24 mouse cellular contexts compared by ENCODE assay signal in genomic region chr12:109836521-109836920, GRCm38 (mm10).
A peak's percentile ranks its signal among the peaks of the same experiment; 100 is the strongest.
DNase-seq lines count a peak whose midpoint lies in the region; ATAC-seq and TF ChIP-seq lines count a peak whose summit lies in the region.
"Had no signal": no experiment of that assay in that cellular context is flagged by ENCODE, and none has a peak within 500 bp of the region (broad histone marks: within the 10 kb centered on the region; RNA-seq: fewer than 3 reads in every experiment).

No protein-coding gene starts in this region.

- no peak for TF ChIP-seq POLR2A in lung, adult 2 months (IDR thresholded peaks at IDR 0.05; ENCODE audit: borderline replicate concordance, extremely low read depth, low read depth, low read length)

- DNase-seq in heart, embryonic 10.5 days (ENCODE audit: low spot score) = no peak
- no peak for DNase-seq in heart, postnatal 25 days (ENCODE audit: low spot score)
- DNase-seq in lung, embryonic 14.5 days = peak; percentile 71
- DNase-seq in lung, adult 2 months = no peak
- DNase-seq in lung, postnatal 14 days = peak; percentile 30
- no peak for DNase-seq in layer of hippocampus, adult 11-12 months (ENCODE audit: low spot score)
- no peak for DNase-seq in layer of hippocampus, postnatal 25 days (ENCODE audit: extremely low spot score in 1 of 2, low spot score in 1 of 2)
- DNase-seq in midbrain, postnatal 0 days (ENCODE audit: low spot score) = no peak
- DNase-seq: adrenal gland, postnatal 36 days; cerebellum, adult 11-12 months; cerebellum, postnatal 36 days; gastrocnemius, postnatal 10 days; kidney, adult 18-20 months; right cerebral cortex, adult 18-20 months; thymus, adult 18-20 months; thymus, postnatal 4 days had no signal

- no peaks in the 10 kb centered on the region for H3K27me3 ChIP-seq in heart, embryonic 10.5 days (ENCODE audit: insufficient read depth, poor library complexity, severe bottlenecking)
- no peaks in the 10 kb centered on the region for H3K27me3 ChIP-seq in lung, embryonic 14.5 days (ENCODE audit: insufficient read depth, low read length)
- H3K27me3 ChIP-seq in midbrain, postnatal 0 days (ENCODE audit: insufficient read depth, low read length) = no peaks in the 10 kb centered on the region
- H3K27me3 ChIP-seq: CH12.LX; forebrain, embryonic 12.5 days; neural tube, embryonic 13.5 days had no signal

- peaks cover 43% of the 10 kb centered on the region for H3K4me1 ChIP-seq in heart, embryonic 10.5 days
- peaks cover 36% of the 10 kb centered on the region for H3K4me1 ChIP-seq in lung, embryonic 14.5 days (ENCODE audit: insufficient read depth)
- no peaks in the 10 kb centered on the region for H3K4me1 ChIP-seq in lung, adult 2 months (ENCODE audit: control insufficient read depth, insufficient read depth, low read length)
- no peaks in the 10 kb centered on the region for H3K4me1 ChIP-seq in midbrain, postnatal 0 days (ENCODE audit: insufficient read depth, low read length)

- no peak overlapping the region for H3K4me2 ChIP-seq in lung, embryonic 14.5 days
- H3K4me2 ChIP-seq in midbrain, postnatal 0 days (ENCODE audit: low read depth, low read length, poor library complexity, severe bottlenecking) = no peak overlapping the region
- H3K4me2 ChIP-seq: forebrain, embryonic 12.5 days; midbrain, embryonic 12.5 days; neural tube, embryonic 13.5 days had no signal

- H3K9me3 ChIP-seq in heart, embryonic 10.5 days = no peaks in the 10 kb centered on the region
- no peaks in the 10 kb centered on the region for H3K9me3 ChIP-seq in lung, embryonic 14.5 days (ENCODE audit: low read depth, low read length)
- H3K9me3 ChIP-seq in midbrain, postnatal 0 days (ENCODE audit: low read length) = no peaks in the 10 kb centered on the region
- H3K9me3 ChIP-seq: forebrain, embryonic 12.5 days; midbrain, embryonic 12.5 days; neural tube, embryonic 13.5 days had no signal

- peak overlapping the region; percentile 63 for H3K27ac ChIP-seq in heart, embryonic 10.5 days
- H3K27ac ChIP-seq in lung, embryonic 14.5 days (ENCODE audit: low read depth) = peak overlapping the region; percentile 19
- no peak overlapping the region for H3K27ac ChIP-seq in midbrain, postnatal 0 days (ENCODE audit: low read depth, low read length)
- H3K27ac ChIP-seq: embryonic facial prominence, embryonic 10.5 days; forebrain, embryonic 12.5 days; layer of hippocampus, adult 2 months; macrophage; midbrain, embryonic 12.5 days; neural tube, embryonic 13.5 days had no signal

- H3K36me3 ChIP-seq in heart, embryonic 10.5 days = no peaks in the 10 kb centered on the region
- H3K36me3 ChIP-seq in lung, embryonic 14.5 days (ENCODE audit: insufficient read depth) = no peaks in the 10 kb centered on the region
- H3K36me3 ChIP-seq in midbrain, postnatal 0 days (ENCODE audit: insufficient read depth, low read length) = no peaks in the 10 kb centered on the region
- H3K36me3 ChIP-seq: embryonic facial prominence, embryonic 10.5 days; forebrain, embryonic 12.5 days; midbrain, embryonic 12.5 days; neural tube, embryonic 13.5 days had no signal

- peak; percentile 38 for ATAC-seq in lung, embryonic 14.5 days (ENCODE audit: insufficient read depth)
- ATAC-seq in midbrain, postnatal 0 days (ENCODE audit: low FRiP score) = no peak
- ATAC-seq: hindbrain, embryonic 16.5 days had no signal

- H3K9ac ChIP-seq in lung, embryonic 14.5 days = no peak overlapping the region
- H3K9ac ChIP-seq in midbrain, postnatal 0 days (replicated peaks; ENCODE audit: low read length, poor library complexity, severe bottlenecking) = no peak overlapping the region
- H3K9ac ChIP-seq: forebrain, embryonic 12.5 days; midbrain, embryonic 12.5 days; neural tube, embryonic 13.5 days had no signal

- intact Hi-C loops in heart, postnatal 25 days (cut with DNase I) = no loop called here

- no peak for TF ChIP-seq CTCF in lung, embryonic 14.5 days (IDR thresholded peaks at IDR 0.05; ENCODE audit: low read depth)
- TF ChIP-seq CTCF in lung, adult 2 months (IDR thresholded peaks at IDR 0.05; ENCODE audit: insufficient read depth, low read length) = no peak
- no peak for TF ChIP-seq CTCF in midbrain, postnatal 0 days (IDR thresholded peaks at IDR 0.05)

- H3K4me3 ChIP-seq in heart, embryonic 10.5 days = no peak overlapping the region
- H3K4me3 ChIP-seq in lung, embryonic 14.5 days (ENCODE audit: low read depth, low read length) = no peak overlapping the region
- no peak overlapping the region for H3K4me3 ChIP-seq in lung, adult 2 months (replicated peaks; ENCODE audit: extremely low read depth, low read depth, low read length)
- no peak overlapping the region for H3K4me3 ChIP-seq in midbrain, postnatal 0 days (ENCODE audit: low read depth, low read length)
- H3K4me3 ChIP-seq: embryonic facial prominence, embryonic 10.5 days; forebrain, embryonic 12.5 days; layer of hippocampus, adult 2 months; midbrain, embryonic 12.5 days; neural tube, embryonic 13.5 days had no signal

- 68% methylated on average over 8 of the region's 8 CpGs for WGBS in heart, embryonic 10.5 days
- 36% methylated on average over 8 of the region's 8 CpGs for WGBS in lung, embryonic 14.5 days
- WGBS in lung, adult 2 months = 76% methylated on average over 8 of the region's 8 CpGs
- WGBS in midbrain, postnatal 0 days = 91% methylated on average over 8 of the region's 8 CpGs

Comparison
In these comparisons a context has a peak if more than half of its experiments do, and no peak if none do; other contexts are left out.
1. DNase-seq: peak in lung, embryonic 14.5 days (single experiment) and lung, postnatal 14 days (single experiment); none in heart, embryonic 10.5 days (single experiment), heart, postnatal 25 days (single experiment), lung, adult 2 months (single experiment), layer of hippocampus, adult 11-12 months (single experiment), layer of hippocampus, postnatal 25 days (0 of 2) and midbrain, postnatal 0 days (single experiment).